Mouse (Mus musculus): Measurements from ENCODE around the gene Apoa2. TPM values are rescaled to one million over a fixed set of nuclear protein-coding genes. Genes with fewer than 3 reads are reported as not detected.

The Apoa2 gene
- polyA plus RNA-seq, 1 experiment from 2014 or later, result 1.9 TPM

- 27% methylated on average over 11 of the region's 11 CpGs for WGBS
- H3K4me1 ChIP-seq, result peaks cover 43% of the 10 kb centered on the region
- no peak overlapping the region for H3K27ac ChIP-seq
- no peak overlapping the region for H3K4me3 ChIP-seq
- no peaks in the 10 kb centered on the region for H3K36me3 ChIP-seq
- peak; percentile 42 for DNase-seq (ENCODE audit: low spot score)
- peaks cover 97% of the 10 kb centered on the region for H3K27me3 ChIP-seq (ENCODE audit: low read depth, poor library complexity, severe bottlenecking)
- no peaks in the 10 kb centered on the region for H3K9me3 ChIP-seq (replicated peaks)
Measured at GRCm38 (mm10) chr1:171193911-171194830, 30.7 kb upstream of the Apoa2 start.

- Histone ChIP-seq H3K36me3 (no peaks in the 10 kb centered on the region), H3K4me3 (peak overlapping the region; percentile 65), H3K27me3 (ENCODE audit: low read depth, poor library complexity, severe bottlenecking) (peaks cover 90% of the 10 kb centered on the region), H3K9me3 (replicated peaks) (no peaks in the 10 kb centered on the region), H3K4me1 (peaks cover 35% of the 10 kb centered on the region), H3K27ac (no peak overlapping the region; the same call in 1 of the 2 replicates)
- 4% methylated on average over 20 of the region's 20 CpGs for WGBS
- peak; percentile 38 for DNase-seq (ENCODE audit: low spot score)
Measured at GRCm38 (mm10) chr1:171195046-171195822, 29.6 kb upstream of the Apoa2 start.

GRCm38 (mm10) chr1:171195887-171196397, 28.9 kb upstream of the Apoa2 start, which contains the start of gene Pcp4l1:
TSS of gene Pcp4l1 (minus strand) at chr1:171196268.
- Histone ChIP-seq H3K4me1 (peaks cover 35% of the 10 kb centered on the region), H3K9me3 (replicated peaks) (no peaks in the 10 kb centered on the region), H3K27me3 (ENCODE audit: low read depth, poor library complexity, severe bottlenecking) (peaks cover 83% of the 10 kb centered on the region), H3K36me3 (no peaks in the 10 kb centered on the region), H3K4me3 (peak within 1 kb of the TSS; percentile 65), H3K27ac (peak within 1 kb of the TSS; percentile 28; the same call in 1 of the 2 replicates)
- peak; percentile 72 for DNase-seq (ENCODE audit: low spot score)
- WGBS, result under 1% methylated on average over 33 of the region's 33 CpGs

DNA sequence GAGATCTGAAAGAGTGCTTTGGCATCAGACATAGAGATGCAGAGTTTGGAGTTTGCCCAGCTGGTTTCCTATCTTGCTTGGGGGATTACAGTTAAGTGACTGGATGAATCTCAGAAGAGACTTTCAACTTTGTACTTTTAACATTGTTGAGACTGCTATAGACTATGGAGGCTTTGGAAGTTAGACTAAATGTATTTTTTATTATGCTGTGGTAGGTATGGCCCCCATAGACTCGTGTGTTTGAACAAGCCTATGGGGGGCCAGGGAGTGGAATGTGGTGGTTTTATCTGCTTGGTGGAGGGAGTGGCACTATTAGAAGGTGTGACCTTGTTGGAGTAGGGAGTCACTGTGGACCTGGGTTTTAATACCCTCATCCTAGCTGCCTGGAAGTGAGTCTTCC, 25.3 kb upstream of the Apoa2 start:
- Histone ChIP-seq H3K4me1 (peaks cover 19% of the 10 kb centered on the region), H3K27me3 (ENCODE audit: low read depth, poor library complexity, severe bottlenecking) (peaks cover 47% of the 10 kb centered on the region), H3K4me3 (no peak overlapping the region), H3K27ac (no peak overlapping the region), H3K9me3 (replicated peaks) (no peaks in the 10 kb centered on the region), H3K36me3 (no peaks in the 10 kb centered on the region)
- WGBS, result 36% methylated on average over 1 of the region's 1 CpGs
- DNase-seq (ENCODE audit: low spot score), result no peak

GRCm38 (mm10) chr1:171200769-171201168, 24.1 kb upstream of the Apoa2 start:
- H3K9me3 ChIP-seq (replicated peaks), result no peaks in the 10 kb centered on the region
- H3K36me3 ChIP-seq, result no peaks in the 10 kb centered on the region
- H3K27me3 ChIP-seq (ENCODE audit: low read depth, poor library complexity, severe bottlenecking), result peaks cover 35% of the 10 kb centered on the region
- peaks cover 9% of the 10 kb centered on the region for H3K4me1 ChIP-seq
- H3K4me3 ChIP-seq, result no peak overlapping the region
- 98% methylated on average over 1 of the region's 1 CpGs for WGBS
- no peak overlapping the region for H3K27ac ChIP-seq
- no peak for DNase-seq (ENCODE audit: low spot score)

GRCm38 (mm10) chr1:171203471-171204248, 21.2 kb upstream of the Apoa2 start:
- H3K4me1 ChIP-seq, result peaks cover 3% of the 10 kb centered on the region; the same call in 1 of the 2 replicates
- H3K27ac ChIP-seq, result no peak overlapping the region
- no peaks in the 10 kb centered on the region for H3K9me3 ChIP-seq (replicated peaks)
- H3K36me3 ChIP-seq, result no peaks in the 10 kb centered on the region
- DNase-seq (ENCODE audit: low spot score), result no peak
- 59% methylated on average over 11 of the region's 11 CpGs for WGBS
- peaks cover 6% of the 10 kb centered on the region; the same call in 1 of the 2 replicates for H3K27me3 ChIP-seq (ENCODE audit: low read depth, poor library complexity, severe bottlenecking)
- H3K4me3 ChIP-seq, result no peak overlapping the region

DNA sequence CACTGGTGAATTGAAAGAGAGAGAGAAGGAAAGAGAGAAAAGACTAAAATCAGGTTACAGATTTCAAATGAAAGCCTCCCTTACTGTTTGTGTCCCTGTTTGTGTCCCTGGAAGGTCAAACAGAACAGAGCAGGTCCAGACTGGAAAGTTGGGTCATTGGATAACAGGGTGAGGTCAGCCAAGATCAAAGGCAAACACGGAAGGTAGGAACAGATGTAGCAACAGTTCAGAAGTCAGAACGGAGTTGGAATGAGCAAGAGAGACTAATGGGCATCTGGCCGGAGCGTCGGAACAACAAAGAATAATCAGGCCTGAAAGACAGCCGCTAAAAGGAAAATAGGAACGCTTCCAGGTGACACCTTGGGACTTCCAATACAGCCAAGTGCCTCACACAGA, 20.6 kb upstream of the Apoa2 start:
- Histone ChIP-seq H3K4me1 (peaks cover 3% of the 10 kb centered on the region; the same call in 1 of the 2 replicates), H3K27ac (no peak overlapping the region), H3K9me3 (replicated peaks) (no peaks in the 10 kb centered on the region), H3K27me3 (ENCODE audit: low read depth, poor library complexity, severe bottlenecking) (0 out of 2 replicates have a peak, but pooled peaks cover under 1% of the 10 kb centered on the region), H3K4me3 (no peak overlapping the region), H3K36me3 (no peaks in the 10 kb centered on the region)
- no peak for DNase-seq (ENCODE audit: low spot score)
- WGBS, result 41% methylated on average over 7 of the region's 7 CpGs

DNA sequence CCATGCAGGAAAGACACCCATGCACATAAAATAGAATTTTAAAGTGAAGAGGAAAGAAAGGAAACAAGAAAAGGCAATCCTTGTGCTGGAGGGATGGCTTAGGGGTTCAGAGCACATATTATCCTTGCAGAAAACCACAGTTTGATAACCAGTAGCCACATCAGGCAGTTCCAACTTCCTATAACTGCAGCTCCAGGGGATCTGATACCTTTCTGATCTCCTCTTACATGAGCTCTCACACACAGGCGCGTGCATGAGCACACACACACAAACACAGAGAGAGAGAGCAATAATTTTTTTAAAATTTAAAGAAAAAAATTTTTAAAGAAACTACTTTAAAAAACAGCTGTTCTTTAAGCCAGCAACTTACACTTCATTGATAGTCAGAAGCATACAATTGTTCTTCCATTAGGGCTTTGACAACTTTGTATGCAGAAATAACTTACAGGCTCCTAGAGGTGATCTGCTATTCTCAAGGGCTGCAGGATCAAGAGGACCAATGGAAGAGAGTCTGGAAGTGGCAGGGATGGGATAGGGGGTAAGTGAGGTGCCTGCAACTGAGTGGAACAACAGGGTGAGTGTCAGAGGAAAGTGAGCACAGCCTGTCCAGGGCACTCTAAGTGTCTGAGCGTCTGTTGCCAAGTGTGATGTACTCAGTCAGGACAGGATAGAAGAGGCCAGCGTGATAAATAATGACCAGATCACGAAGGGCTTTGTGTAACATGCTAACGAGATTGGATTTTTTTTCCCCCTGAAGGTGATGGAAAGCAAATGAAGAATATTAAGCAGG, 19.0 kb upstream of the Apoa2 start:
- no peak overlapping the region for H3K27ac ChIP-seq
- H3K4me1 ChIP-seq, result peaks cover 3% of the 10 kb centered on the region; the same call in 1 of the 2 replicates
- no peaks in the 10 kb centered on the region for H3K9me3 ChIP-seq (replicated peaks)
- H3K27me3 ChIP-seq (ENCODE audit: low read depth, poor library complexity, severe bottlenecking), result no peaks in the 10 kb centered on the region
- 81% methylated on average over 6 of the region's 6 CpGs for WGBS
- DNase-seq (ENCODE audit: low spot score), result no peak
- no peak overlapping the region for H3K4me3 ChIP-seq
- H3K36me3 ChIP-seq, result no peaks in the 10 kb centered on the region

- no peaks in the 10 kb centered on the region for H3K9me3 ChIP-seq (replicated peaks)
- H3K27ac ChIP-seq, result no peak overlapping the region
- no peaks in the 10 kb centered on the region for H3K4me1 ChIP-seq
- WGBS, result 40% methylated on average over 4 of the region's 4 CpGs
- no peak for DNase-seq (ENCODE audit: low spot score)
- H3K4me3 ChIP-seq, result no peak overlapping the region
- H3K27me3 ChIP-seq (ENCODE audit: low read depth, poor library complexity, severe bottlenecking), result no peaks in the 10 kb centered on the region
- no peaks in the 10 kb centered on the region for H3K36me3 ChIP-seq
Measured at GRCm38 (mm10) chr1:171209409-171209808, 15.4 kb upstream of the Apoa2 start.

- Histone ChIP-seq H3K9me3 (replicated peaks) (no peaks in the 10 kb centered on the region), H3K27ac (no peak overlapping the region)
Measured at GRCm38 (mm10) chr1:171212854-171213253, 12.0 kb upstream of the Apoa2 start.

DNA sequence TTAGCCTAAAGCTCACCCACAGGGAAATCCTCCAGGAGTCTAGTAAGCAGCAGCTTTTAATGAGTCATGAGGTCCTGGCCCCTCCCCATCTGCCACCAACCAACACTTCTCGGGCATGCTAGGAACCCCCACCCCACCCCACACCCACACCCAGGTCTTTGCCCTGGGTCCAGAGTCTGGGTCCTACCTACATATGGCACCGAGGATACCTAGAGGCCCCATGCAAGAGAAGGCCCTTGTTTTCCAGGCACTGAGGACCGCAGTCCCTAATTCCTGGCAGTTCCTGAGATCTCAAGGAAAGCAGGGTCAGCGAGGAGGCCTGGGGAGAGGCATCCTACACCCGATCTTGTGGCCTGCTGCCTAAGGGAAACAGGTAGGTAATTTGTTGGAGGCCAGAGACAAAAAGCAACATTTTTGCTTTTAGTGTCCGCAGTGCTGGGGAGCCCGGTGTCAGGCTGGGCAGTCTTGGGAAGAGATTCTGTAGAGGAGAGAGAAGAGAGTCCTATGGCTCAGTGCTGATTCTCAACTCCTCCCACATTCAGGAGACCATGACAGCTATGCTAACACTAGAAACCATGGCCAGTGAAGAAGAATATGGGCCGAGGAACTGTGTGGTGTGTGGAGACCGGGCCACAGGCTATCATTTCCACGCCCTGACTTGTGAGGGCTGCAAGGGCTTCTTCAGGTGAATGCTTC, 10.9 kb upstream of the Apoa2 start, which contains the start of gene Nr1i3:
Gene Nr1i3 (plus strand): TSS at position 170 of the 696 bp plus-strand sequence.
- H3K4me3 ChIP-seq, result no peak within 1 kb of the TSS
- H3K9me3 ChIP-seq (replicated peaks), result no peaks in the 10 kb centered on the region
- peaks cover 7% of the 10 kb centered on the region for H3K36me3 ChIP-seq
- 74% methylated on average over 10 of the region's 10 CpGs for WGBS
- DNase-seq (ENCODE audit: low spot score), result no peak
- no peaks in the 10 kb centered on the region for H3K27me3 ChIP-seq (ENCODE audit: low read depth, poor library complexity, severe bottlenecking)
- no peaks in the 10 kb centered on the region for H3K4me1 ChIP-seq
- no peak within 1 kb of the TSS for H3K27ac ChIP-seq

More at GRCm38 (mm10) chr1:171212854-171213253, 12.0 kb upstream of the Apoa2 start:
- Histone ChIP-seq H3K36me3 (no peaks in the 10 kb centered on the region), H3K4me3 (no peak overlapping the region), H3K4me1 (no peaks in the 10 kb centered on the region), H3K27me3 (ENCODE audit: low read depth, poor library complexity, severe bottlenecking) (no peaks in the 10 kb centered on the region)
- DNase-seq (ENCODE audit: low spot score), result no peak
- WGBS, result 56% methylated on average over 3 of the region's 3 CpGs

Measured in limb, embryonic 10.5 days (tissue).